Mouse (Mus musculus): ENCODE results near the gene Zfp800.

Gene Zfp800

GRCm38 (mm10) chr6:28214658-28215267 lies 183.0 kb downstream of the Zfp800 start:
- DNase-seq (ENCODE audit: low read depth, low spot score) = no peak

GRCm38 (mm10) chr6:28203454-28203853 lies 194.4 kb downstream of the Zfp800 start:
- no peak for DNase-seq (ENCODE audit: low read depth, low spot score)

- DNase-seq (ENCODE audit: low read depth, low spot score) = no peak
Observed at GRCm38 (mm10) chr6:28202833-28203232, 195.0 kb downstream of the Zfp800 start.

GRCm38 (mm10) chr6:28193901-28194300 lies 203.9 kb downstream of the Zfp800 start:
- no peak for DNase-seq (ENCODE audit: low read depth, low spot score)

- DNase-seq (ENCODE audit: low read depth, low spot score) = no peak
Observed at GRCm38 (mm10) chr6:28191935-28192334, 205.9 kb downstream of the Zfp800 start.

All from skeletal muscle tissue, adult 2 months (tissue).